26 mouse cellular contexts compared by ENCODE assay signal in the genomic region with DNA sequence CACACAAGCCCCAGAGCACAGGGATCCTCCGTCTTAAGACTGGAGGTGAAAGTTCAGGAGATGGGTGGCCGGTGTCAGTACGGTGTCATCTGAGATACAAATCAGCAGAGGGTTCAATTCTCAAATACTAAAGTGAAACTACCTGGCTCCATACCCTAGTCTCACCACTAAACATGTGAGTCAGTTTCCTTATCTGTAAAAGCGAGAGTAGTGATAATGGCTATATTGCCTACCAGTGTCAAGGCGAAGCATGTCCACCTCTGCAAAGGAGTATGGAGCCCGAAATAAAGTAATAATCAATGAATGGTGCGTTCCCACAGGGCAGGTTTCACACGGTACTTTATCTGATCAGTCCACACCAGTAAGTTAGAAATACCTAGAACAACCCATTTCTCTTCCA. TPM values are rescaled to one million over a fixed set of nuclear protein-coding genes. Genes with fewer than 3 reads are reported as not detected.
DNase-seq lines count a peak whose midpoint lies in the region; ATAC-seq lines count a peak whose summit lies in the region.
"Had no signal": no experiment of that assay in that cellular context is flagged by ENCODE, and none has a peak within 500 bp of the region (broad histone marks: within the 10 kb centered on the region; RNA-seq: fewer than 3 reads in every experiment).

No protein-coding gene starts in this region.

- 93% methylated on average over 8 of the region's 8 CpGs for WGBS in forebrain, embryonic 15.5 days
- 93% methylated on average over 8 of the region's 8 CpGs for WGBS in forebrain, embryonic 11.5 days
- WGBS in limb, embryonic 10.5 days: 89% methylated on average over 8 of the region's 8 CpGs

- H3K36me3 ChIP-seq in forebrain, embryonic 15.5 days: no peaks in the 10 kb centered on the region
- no peaks in the 10 kb centered on the region for H3K36me3 ChIP-seq in forebrain, embryonic 11.5 days (ENCODE audit: control insufficient read depth, insufficient read depth, low read length)
- no peaks in the 10 kb centered on the region for H3K36me3 ChIP-seq in limb, embryonic 10.5 days
- H3K36me3 ChIP-seq: embryonic facial prominence, embryonic 15.5 days; heart, embryonic 13.5 days; hindbrain, embryonic 12.5 days; lung, embryonic 15.5 days; neural tube, embryonic 13.5 days had no signal

- no peak overlapping the region for H3K4me3 ChIP-seq in forebrain, embryonic 15.5 days
- H3K4me3 ChIP-seq in forebrain, embryonic 11.5 days (ENCODE audit: low read depth, low read length): no peak overlapping the region
- H3K4me3 ChIP-seq in limb, embryonic 10.5 days: no peak overlapping the region
- H3K4me3 ChIP-seq: embryonic facial prominence, embryonic 15.5 days; heart, adult 2 months; heart, embryonic 13.5 days; hindbrain, embryonic 12.5 days; lung, embryonic 15.5 days; myocyte; neural tube, embryonic 13.5 days had no signal

- peaks cover 23% of the 10 kb centered on the region for H3K4me1 ChIP-seq in forebrain, embryonic 15.5 days
- peaks cover 16% of the 10 kb centered on the region for H3K4me1 ChIP-seq in forebrain, embryonic 11.5 days (replicated peaks; ENCODE audit: control insufficient read depth, insufficient read depth, low read length)
- H3K4me1 ChIP-seq in limb, embryonic 10.5 days: peaks cover 20% of the 10 kb centered on the region
- H3K4me1 ChIP-seq: lung, embryonic 15.5 days had no signal

- H3K4me2 ChIP-seq in forebrain, embryonic 15.5 days (replicated peaks): no peak overlapping the region
- H3K4me2 ChIP-seq in forebrain, embryonic 11.5 days (ENCODE audit: low read depth, low read length, severe bottlenecking): no peak overlapping the region
- H3K4me2 ChIP-seq: embryonic facial prominence, embryonic 15.5 days; heart, embryonic 13.5 days; hindbrain, embryonic 12.5 days; lung, embryonic 15.5 days; neural tube, embryonic 13.5 days had no signal

- DNase-seq in forebrain, embryonic 11.5 days (ENCODE audit: low spot score): no peak
- DNase-seq in limb, embryonic 10.5 days (ENCODE audit: low spot score): peak; percentile 24
- no peak for DNase-seq in layer of hippocampus, postnatal 14 days (ENCODE audit: low spot score in 2 of 2)
- no peak for DNase-seq in cerebellum, postnatal 25 days
- no peak for DNase-seq in lung, postnatal 25 days (ENCODE audit: low spot score)
- DNase-seq: cerebellum, adult 11-12 months; embryo, embryonic 11 days; gastrocnemius, postnatal 10 days; heart, adult 2 months; heart, postnatal 14 days; kidney, postnatal 36 days; midbrain, embryonic 14.5 days; retina, postnatal 1 day; right cerebral cortex, postnatal 25 days; spleen, adult 18-20 months had no signal

- 0 out of 2 replicates have a peak overlapping the region, but pooled peaks have one; percentile 78 for H3K27ac ChIP-seq in forebrain, embryonic 15.5 days (replicated peaks)
- H3K27ac ChIP-seq in forebrain, embryonic 11.5 days (ENCODE audit: low read depth, low read length): no peak overlapping the region
- H3K27ac ChIP-seq in limb, embryonic 10.5 days: no peak overlapping the region
- H3K27ac ChIP-seq: embryonic facial prominence, embryonic 15.5 days; heart, adult 2 months; heart, embryonic 13.5 days; hindbrain, embryonic 12.5 days; liver, embryonic 14.5 days; lung, embryonic 15.5 days; macrophage; neural tube, embryonic 13.5 days had no signal

- H3K9ac ChIP-seq in forebrain, embryonic 15.5 days (replicated peaks): no peak overlapping the region
- H3K9ac ChIP-seq in forebrain, embryonic 11.5 days (ENCODE audit: low read length): no peak overlapping the region
- H3K9ac ChIP-seq: embryonic facial prominence, embryonic 15.5 days; heart, embryonic 13.5 days; hindbrain, embryonic 12.5 days; liver, embryonic 14.5 days; lung, embryonic 15.5 days; neural tube, embryonic 13.5 days had no signal

- ATAC-seq in forebrain, embryonic 15.5 days (replicated peaks): no peak
- ATAC-seq in forebrain, embryonic 11.5 days (replicated peaks; ENCODE audit: low FRiP score): no peak
- ATAC-seq in CD4-positive, CD25-positive, alpha-beta regulatory T cell, adult 4 months: peak; percentile 51
- peak; percentile 23; the same call in 1 of the 2 replicates for ATAC-seq in common myeloid progenitor, adult 5-6 weeks (replicated peaks; ENCODE audit: low read depth, poor library complexity, severe bottlenecking)

- no peaks in the 10 kb centered on the region for H3K27me3 ChIP-seq in forebrain, embryonic 15.5 days
- no peaks in the 10 kb centered on the region for H3K27me3 ChIP-seq in forebrain, embryonic 11.5 days (ENCODE audit: control insufficient read depth, insufficient read depth, low read length)
- no peaks in the 10 kb centered on the region for H3K27me3 ChIP-seq in limb, embryonic 10.5 days (ENCODE audit: low read depth, poor library complexity, severe bottlenecking)
- H3K27me3 ChIP-seq: embryonic facial prominence, embryonic 15.5 days; heart, embryonic 13.5 days; hindbrain, embryonic 12.5 days; lung, embryonic 15.5 days; neural tube, embryonic 13.5 days had no signal

- H3K9me3 ChIP-seq in forebrain, embryonic 15.5 days: no peaks in the 10 kb centered on the region
- no peaks in the 10 kb centered on the region for H3K9me3 ChIP-seq in forebrain, embryonic 11.5 days (ENCODE audit: control insufficient read depth, low read length)
- no peaks in the 10 kb centered on the region for H3K9me3 ChIP-seq in limb, embryonic 10.5 days (replicated peaks)
- H3K9me3 ChIP-seq: embryonic facial prominence, embryonic 15.5 days; heart, embryonic 13.5 days; hindbrain, embryonic 12.5 days; lung, embryonic 15.5 days; neural tube, embryonic 13.5 days had no signal

RNA-seq across cellular contexts. Expression of a gene that starts 43.4 kb away (rescaled TPM):
- 14.3 and 16.3 TPM in 2 replicates for polyA plus RNA-seq in forebrain, embryonic 15.5 days (2015; fragmentation: Nextera tagmentation; extraction: Ambion mirVana)
- 12.8 and 13.0 TPM in 2 replicates for polyA plus RNA-seq in forebrain, embryonic 11.5 days (2014; fragmentation: Nextera tagmentation; extraction: Ambion mirVana)
- 10 to 100 TPM; 20.0 to 21.7 TPM for polyA plus RNA-seq in CD4-positive, CD25-positive, alpha-beta regulatory T cell, adult 4 months (2017; shearing (Covaris generic))
- 7.3 and 24.2 TPM in 2 replicates for total RNA-seq in common myeloid progenitor, adult 5-6 weeks (2017)
- polyA plus RNA-seq in limb, embryonic 10.5 days (2016; fragmentation: Nextera tagmentation; extraction: Ambion mirVana): 7.4 and 9.1 TPM in 2 replicates
- total RNA-seq in layer of hippocampus, postnatal 14 days (2021): 10 to 100 TPM; 12.1 to 14.7 TPM

Comparison
In these comparisons a context has a peak if more than half of its experiments do, and no peak if none do; other contexts are left out.
1. ATAC-seq: peak in CD4-positive, CD25-positive, alpha-beta regulatory T cell, adult 4 months (single experiment) and common myeloid progenitor, adult 5-6 weeks (single experiment); none in forebrain, embryonic 15.5 days (single experiment) and forebrain, embryonic 11.5 days (single experiment).